Mouse (Mus musculus) retina, postnatal 7 days (tissue): Measurements from ENCODE around the gene Rhoh.

Experiments used
- DNase-seq: peaks from one replicate; pipeline ENCODE4 v3.0.0-alpha.2; 2012; ENCODE audit warnings: low read depth, low spot score

Rhoh gene

DNA sequence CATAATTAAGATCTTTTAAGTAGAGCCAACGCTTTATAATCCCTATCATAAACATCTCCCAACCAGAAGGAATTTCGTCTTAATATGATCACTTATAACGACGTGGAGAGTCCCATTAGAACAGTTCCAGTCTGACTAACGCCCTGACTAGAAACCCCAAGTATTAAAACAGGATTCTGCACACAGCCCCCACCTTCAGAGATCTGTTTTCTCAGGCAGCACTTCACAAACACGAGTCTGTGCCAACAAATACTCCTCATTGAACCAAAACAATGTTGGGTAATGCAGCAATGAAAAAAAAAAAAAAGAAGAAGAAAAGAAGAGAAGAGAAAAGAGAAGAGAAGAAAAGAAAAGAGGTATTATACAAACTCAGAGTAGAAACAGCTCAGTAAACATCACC, 1.6 kb upstream of the Rhoh start:
- no peak for DNase-seq

DNA sequence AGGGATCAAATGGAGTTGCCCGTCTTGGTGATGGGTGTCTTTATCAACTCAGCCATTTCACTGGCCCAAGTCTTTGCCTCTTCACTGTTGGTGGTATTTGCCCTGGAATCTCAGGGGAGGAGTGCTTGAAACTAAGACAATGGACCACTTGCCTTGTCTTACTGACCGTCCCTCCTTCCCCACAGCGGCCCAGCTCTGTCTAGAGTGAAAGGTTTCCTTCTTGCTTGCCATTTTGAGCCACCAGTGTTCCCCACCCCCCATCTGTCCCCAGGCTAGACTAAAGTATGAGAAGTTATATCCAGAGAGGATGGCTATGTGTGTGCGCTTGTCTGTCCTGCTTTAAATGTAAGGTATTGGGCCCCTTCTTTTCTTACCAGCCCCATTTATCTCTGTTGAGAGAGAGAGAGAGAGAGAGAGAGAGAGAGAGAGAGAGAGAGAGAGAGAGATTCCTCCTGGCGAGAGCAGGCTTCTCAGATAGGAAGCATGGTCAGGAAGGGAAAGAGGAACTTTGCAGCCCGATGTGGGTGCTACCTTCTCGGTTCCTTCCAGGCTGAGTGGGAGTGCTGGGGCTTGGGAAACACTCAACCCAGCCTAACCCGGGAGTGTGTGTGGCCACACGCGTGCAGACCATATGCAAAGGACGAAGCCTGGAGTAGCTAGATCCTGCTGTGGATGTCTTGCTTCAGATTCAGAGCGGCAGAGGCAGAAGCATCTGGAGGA, 572 bp upstream of the Rhoh start:
- no peak for DNase-seq

DNA sequence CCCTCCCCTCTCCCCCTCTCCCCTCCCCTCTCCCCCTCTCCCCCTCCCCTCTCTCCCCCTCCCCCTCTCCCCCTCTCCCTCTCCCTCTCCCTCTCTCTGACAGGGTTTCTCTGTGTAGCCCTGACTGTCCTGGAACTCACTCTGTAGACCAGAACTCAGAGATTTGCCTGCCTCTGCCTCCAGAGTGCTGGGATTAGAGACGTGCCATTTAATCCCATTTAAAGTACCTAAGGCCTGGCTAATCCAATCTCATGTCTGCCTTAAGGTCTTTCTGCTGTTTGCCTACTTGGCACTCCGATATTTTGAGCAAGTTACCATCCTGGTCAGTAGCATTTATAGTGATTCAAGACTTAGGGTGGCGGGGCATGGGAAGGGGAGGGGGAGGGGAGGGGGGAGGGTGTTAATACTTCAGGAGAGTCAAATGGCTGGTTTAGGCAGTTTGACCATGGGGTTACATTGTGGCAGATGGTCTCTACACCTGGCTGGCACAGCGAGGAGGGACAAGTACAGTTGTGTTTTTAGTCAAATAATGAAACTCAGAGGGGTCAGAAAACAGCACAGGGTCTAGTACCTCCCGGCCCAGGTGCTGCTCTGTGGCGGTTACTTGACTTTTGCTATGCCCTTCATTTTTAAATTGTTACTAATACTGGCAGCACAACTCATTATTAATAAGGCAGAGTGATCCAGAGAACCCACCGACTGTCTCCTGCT, 1.4 kb downstream of the Rhoh start:
- DNase-seq = no peak

- DNase-seq = no peak
These were observed 2.3 kb downstream of the Rhoh start for GRCm38 (mm10) chr5:65863349-65863749.

- no peak for DNase-seq
These were observed 3.5 kb downstream of the Rhoh start for GRCm38 (mm10) chr5:65864486-65864885.

GRCm38 (mm10) chr5:65864946-65865345, 3.9 kb downstream of the Rhoh start:
- DNase-seq = no peak

DNA sequence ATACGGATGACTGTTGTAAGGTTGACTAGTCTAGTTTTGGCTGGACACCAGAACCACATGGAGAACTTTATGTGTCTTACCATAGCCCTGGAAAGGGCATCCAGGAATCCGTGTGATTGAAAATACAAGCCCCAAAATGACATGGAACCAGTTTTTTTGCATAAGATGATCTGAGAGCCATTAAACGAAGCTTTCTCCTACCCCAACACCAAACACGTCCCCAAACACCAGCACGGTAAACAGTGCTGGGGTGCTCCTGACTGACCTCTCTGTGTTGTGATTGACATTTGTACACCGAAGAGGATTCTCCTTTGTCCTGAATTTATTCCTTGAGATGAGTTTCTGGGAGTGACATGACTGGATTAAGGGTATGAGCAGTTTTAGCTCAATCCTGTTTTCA, 5.6 kb downstream of the Rhoh start:
- no peak for DNase-seq

DNA sequence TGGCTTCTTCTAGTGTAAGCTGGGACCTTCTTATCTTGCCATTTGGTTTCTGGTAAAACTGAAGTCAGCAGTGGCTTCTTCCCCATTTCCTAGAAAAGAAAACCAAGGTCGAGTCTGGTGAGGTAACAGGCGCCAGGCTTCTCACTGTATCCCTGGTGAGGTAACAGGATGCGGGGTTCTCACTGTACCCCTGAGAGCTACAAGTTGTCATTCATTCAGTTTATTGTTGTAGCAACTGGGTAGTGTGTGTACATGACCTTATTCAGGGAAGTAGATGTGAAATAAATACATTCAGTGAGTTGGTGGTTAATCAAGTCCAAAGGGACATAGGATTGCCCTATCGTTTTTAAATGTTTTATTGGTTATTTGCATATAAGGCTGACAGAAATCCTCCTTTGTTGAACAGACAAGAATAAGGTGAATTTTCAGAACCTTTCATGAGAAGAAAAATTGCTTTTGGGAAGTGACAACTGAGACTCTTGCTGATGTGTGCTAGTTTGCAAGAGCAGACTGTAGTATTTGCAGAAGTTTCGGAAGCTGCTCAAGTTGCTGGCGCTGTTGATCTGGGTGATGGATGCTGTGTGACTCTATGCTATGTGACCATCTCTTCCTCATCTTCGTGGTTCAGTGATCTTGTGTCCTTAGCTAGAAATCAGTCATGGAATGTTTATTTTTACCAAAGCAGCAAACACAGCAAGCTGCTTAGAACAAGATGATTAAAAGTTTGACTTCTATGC, 6.5 kb downstream of the Rhoh start:
- DNase-seq = no peak

GRCm38 (mm10) chr5:65868419-65868818, 7.4 kb downstream of the Rhoh start:
- DNase-seq = no peak

DNA sequence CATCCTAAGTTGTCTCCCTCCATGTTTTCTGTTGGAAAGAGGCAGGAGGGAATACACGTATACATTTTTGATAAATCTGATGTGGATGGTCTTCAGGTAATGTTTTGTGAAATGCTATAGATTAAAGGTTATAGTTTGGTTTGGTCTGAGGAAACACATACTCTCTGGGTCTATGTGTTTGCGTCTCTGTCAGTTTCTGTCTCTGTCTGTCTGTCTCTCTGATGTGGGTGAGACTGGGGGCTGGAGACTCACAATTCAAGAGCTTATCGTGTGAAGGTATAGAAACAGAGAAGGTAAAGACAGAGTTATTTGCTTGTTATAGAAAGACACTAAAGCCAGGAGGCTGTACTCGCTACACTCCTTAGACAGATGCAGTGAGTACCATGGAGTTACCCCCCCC, 8.6 kb downstream of the Rhoh start:
- DNase-seq = no peak

GRCm38 (mm10) chr5:65871276-65871875, 10.4 kb downstream of the Rhoh start:
- no peak for DNase-seq

- DNase-seq = no peak
These were observed 12.2 kb downstream of the Rhoh start for GRCm38 (mm10) chr5:65873212-65873611.

- DNase-seq = no peak
These were observed 14.3 kb downstream of the Rhoh start for GRCm38 (mm10) chr5:65875269-65875668.

GRCm38 (mm10) chr5:65878367-65878766, 17.4 kb downstream of the Rhoh start:
- DNase-seq = no peak

DNA sequence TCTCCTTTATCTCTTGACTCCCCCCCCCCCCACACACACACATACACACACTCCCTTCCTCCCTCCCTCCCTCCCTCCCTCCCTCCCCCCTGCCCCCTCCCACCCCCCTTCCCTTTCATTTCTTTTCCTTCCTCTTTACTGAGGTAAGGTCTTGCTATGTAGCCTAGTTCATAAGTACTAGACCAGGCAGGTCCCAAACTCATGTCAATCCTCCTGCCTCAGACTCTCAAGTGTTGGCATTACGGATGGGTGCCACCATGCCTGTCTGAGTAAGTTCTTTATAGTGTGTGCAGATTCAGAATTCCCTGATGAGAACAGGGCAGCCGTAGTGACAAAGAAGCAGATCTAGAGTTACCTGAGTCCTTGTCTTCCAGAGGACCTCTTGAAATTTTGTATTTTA, 20.2 kb downstream of the Rhoh start:
- no peak for DNase-seq

DNA sequence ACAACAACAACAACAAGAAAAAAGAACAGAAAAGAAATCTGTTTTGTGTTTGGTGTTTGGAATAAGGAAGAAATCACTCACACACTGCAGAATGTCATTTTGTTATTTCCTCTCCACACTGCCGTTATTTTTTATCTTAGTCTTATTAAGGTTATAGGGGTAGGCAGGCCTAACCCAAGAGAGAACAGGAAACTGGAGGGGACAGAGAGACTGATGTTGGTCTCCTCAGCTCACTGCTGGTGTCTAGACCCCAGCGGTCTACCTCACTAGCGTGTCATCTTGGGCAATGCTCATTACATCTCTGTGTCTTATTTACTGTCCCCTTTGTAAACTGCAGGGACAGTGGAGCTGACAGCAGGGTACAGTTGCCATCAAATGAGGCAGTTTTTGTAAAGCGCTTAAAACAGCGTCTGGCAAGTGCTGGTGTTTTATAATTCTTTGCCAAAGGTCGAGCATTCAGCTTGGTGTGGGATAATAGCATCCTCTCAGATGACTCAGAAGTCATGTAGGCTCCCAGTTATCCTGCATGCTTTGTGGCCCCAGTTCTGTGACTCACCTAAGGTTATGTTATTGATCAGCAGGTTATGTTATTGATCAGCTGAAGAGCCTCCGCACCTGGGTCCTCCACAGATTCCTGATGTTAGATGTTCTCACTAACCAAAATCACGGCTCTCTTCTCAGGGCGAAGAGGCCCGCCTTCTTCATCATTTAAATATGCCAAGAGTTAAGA, 21.6 kb downstream of the Rhoh start:
- no peak for DNase-seq

GRCm38 (mm10) chr5:65883355-65883754, 22.3 kb downstream of the Rhoh start:
- DNase-seq = no peak

GRCm38 (mm10) chr5:65885699-65886443, 24.9 kb downstream of the Rhoh start:
- no peak for DNase-seq

GRCm38 (mm10) chr5:65888102-65888501, 27.1 kb downstream of the Rhoh start:
- no peak for DNase-seq

DNA sequence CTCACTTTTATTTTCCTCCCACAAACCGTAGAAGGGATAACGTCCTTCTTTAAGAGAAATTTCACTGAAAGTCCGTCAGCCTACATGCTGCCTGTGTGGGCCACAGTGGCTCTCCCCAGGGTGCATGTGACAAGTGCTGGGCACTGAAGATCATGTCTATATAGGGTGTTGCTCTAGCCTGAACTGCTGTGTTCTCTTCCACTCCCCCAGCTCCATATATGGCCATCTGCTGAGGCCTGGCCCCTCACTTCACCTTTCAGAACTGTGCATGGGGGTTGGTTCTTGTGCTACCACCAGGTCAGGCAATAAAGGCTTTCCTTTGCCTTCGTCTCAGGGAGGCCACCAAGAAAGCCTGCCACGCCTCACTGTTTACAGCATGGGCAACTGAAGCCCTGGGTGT, 28.0 kb downstream of the Rhoh start:
- no peak for DNase-seq

- no peak for DNase-seq
These were observed 30.3 kb downstream of the Rhoh start for GRCm38 (mm10) chr5:65891251-65891826.
